Mouse (Mus musculus) CH12.LX (cell line): Measurements from ENCODE around the gene Fbxw4. TPM values are rescaled to one million over a fixed set of nuclear protein-coding genes. Genes with fewer than 3 reads are reported as not detected.

Source experiments
- DNase-seq: peaks from one replicate; pipeline ENCODE4 v3.0.0-alpha.2; 2013; ENCODE audit errors: extremely low read depth
- H3K27ac ChIP-seq: 2 replicates; pipeline ENCODE4 v1.5.1; 2012; ENCODE audit warnings: low read depth, mild to moderate bottlenecking, control low read depth, moderate library complexity; ENCODE audit not compliant: insufficient read depth
- H3K27me3 ChIP-seq: replicated peaks from 2 replicates; pipeline ENCODE3; 2012; ENCODE audit warnings: inconsistent platforms
- H3K36me3 ChIP-seq, 2 experiments: replicated peaks in 1 of 2; 2 replicates each; pipeline versions ENCODE3 to v1.6.1; 2012; ENCODE audit warnings: inconsistent platforms in 1 of 2, low read length in 1 of 2, mild to moderate bottlenecking in 1 of 2, mixed read lengths in 1 of 2, moderate library complexity in 1 of 2; ENCODE audit not compliant: control insufficient read depth in 1 of 2, insufficient read depth in 1 of 2
- H3K4me1 ChIP-seq, 2 experiments: 2 replicates each; pipeline ENCODE4 v1.6.1; 2012; ENCODE audit warnings: inconsistent platforms in 1 of 2, moderate library complexity in 1 of 2; ENCODE audit not compliant: insufficient read depth in 2 of 2, control insufficient read depth in 1 of 2
- H3K4me2 ChIP-seq: 2 replicates; pipeline ENCODE4 v1.6.1; 2012; ENCODE audit warnings: low read depth, mild to moderate bottlenecking, control low read depth; ENCODE audit not compliant: poor library complexity, insufficient read depth, severe bottlenecking
- H3K4me3 ChIP-seq, 3 experiments: fragments of 150-350 bp in 1 of 3; sonication (generic) in 1 of 3; replicated peaks in 1 of 3; 2 replicates each; pipeline versions ENCODE3 to v1.5.1; 2011 to 2012; ENCODE audit warnings: low read depth in 2 of 3, low read length in 2 of 3, mild to moderate bottlenecking in 2 of 3, moderate library complexity in 2 of 3, control low read depth in 1 of 3, improper control_type of control experiment in 1 of 3, inconsistent platforms in 1 of 3, mixed read lengths in 1 of 3; ENCODE audit not compliant: poor library complexity in 1 of 3
- H3K79me2 ChIP-seq: replicated peaks from 2 replicates; pipeline ENCODE4 v1.6.1; 2012; ENCODE audit warnings: mild to moderate bottlenecking, moderate library complexity; ENCODE audit not compliant: control insufficient read depth, poor library complexity, insufficient read depth, severe bottlenecking; ENCODE audit errors: extremely low read depth
- H3K9ac ChIP-seq: 2 replicates; pipeline ENCODE4 v1.6.1; 2012; ENCODE audit warnings: low read depth, mild to moderate bottlenecking, control low read depth, moderate library complexity; ENCODE audit not compliant: insufficient read depth
- H3K9me3 ChIP-seq: replicated peaks from 2 replicates; pipeline ENCODE3; 2012; ENCODE audit warnings: low read length, inconsistent platforms, mixed read lengths
- BHLHE40 ChIP-seq: IDR thresholded peaks from 2 replicates; pipeline ENCODE4 v1.6.1; 2011; ENCODE audit warnings: mild to moderate bottlenecking, low read depth, low read length, improper control_type of control experiment
- CHD1 ChIP-seq: IDR thresholded peaks from 2 replicates; pipeline ENCODE4 v1.6.1; 2012; ENCODE audit warnings: low read depth, low read length, improper control_type of control experiment, inconsistent platforms
- CHD2 ChIP-seq: IDR thresholded peaks from 2 replicates; pipeline ENCODE4 v1.6.1; 2011; ENCODE audit warnings: low read length, improper control_type of control experiment
- EP300 ChIP-seq: IDR thresholded peaks from 2 replicates; pipeline ENCODE4 v1.6.1; 2011; ENCODE audit warnings: low read length, improper control_type of control experiment
- ETS1 ChIP-seq: conservative IDR thresholded peaks from 2 replicates; pipeline ENCODE4 v1.6.1; 2012; ENCODE audit warnings: low read depth, mild to moderate bottlenecking, inconsistent platforms, low read length, improper control_type of control experiment, moderate library complexity
- HCFC1 ChIP-seq: IDR thresholded peaks from 2 replicates; pipeline ENCODE4 v1.6.1; 2012; ENCODE audit warnings: low read depth, mild to moderate bottlenecking, inconsistent platforms, low read length, improper control_type of control experiment
- JUN ChIP-seq: IDR thresholded peaks from 2 replicates; pipeline ENCODE4 v1.6.1; 2011; ENCODE audit warnings: low read depth, mild to moderate bottlenecking, low read length, improper control_type of control experiment, moderate library complexity; ENCODE audit not compliant: insufficient read depth
- JUND ChIP-seq: conservative IDR thresholded peaks from 2 replicates; pipeline ENCODE4 v1.6.1; 2011; ENCODE audit warnings: low read depth, low read length, improper control_type of control experiment
- KAT2A ChIP-seq: IDR thresholded peaks from 2 replicates; pipeline ENCODE4 v1.6.1; 2012; ENCODE audit warnings: low read length, improper control_type of control experiment, inconsistent platforms; ENCODE audit not compliant: insufficient replicate concordance
- MAX ChIP-seq: IDR thresholded peaks from 2 replicates; pipeline ENCODE4 v1.6.1; 2011; ENCODE audit warnings: low read length, improper control_type of control experiment
- MAZ ChIP-seq: IDR thresholded peaks from 2 replicates; pipeline ENCODE4 v1.6.1; 2012; ENCODE audit warnings: low read depth, mild to moderate bottlenecking, inconsistent platforms, low read length, improper control_type of control experiment, moderate library complexity
- MEF2A ChIP-seq: IDR thresholded peaks from 2 replicates; pipeline ENCODE4 v1.6.1; 2014; ENCODE audit warnings: low read depth, mild to moderate bottlenecking, inconsistent platforms, low read length, improper control_type of control experiment, borderline replicate concordance
- PAX5 ChIP-seq: IDR thresholded peaks from 2 replicates; pipeline ENCODE4 v1.6.1; 2012; ENCODE audit warnings: low read length, inconsistent platforms, mixed read lengths
- POLR2A ChIP-seq: IDR thresholded peaks from 2 replicates; pipeline ENCODE4 v1.6.1; 2011; ENCODE audit warnings: low read depth, mild to moderate bottlenecking, improper control_type of control experiment, low read length
- POLR2AphosphoS2 ChIP-seq: IDR thresholded peaks from 2 replicates; pipeline ENCODE4 v1.6.1; 2011; ENCODE audit warnings: low read depth, low read length, improper control_type of control experiment
- RAD21 ChIP-seq: IDR thresholded peaks from 2 replicates; pipeline ENCODE4 v1.6.1; 2011; ENCODE audit warnings: low read depth, mild to moderate bottlenecking, low read length, improper control_type of control experiment, moderate library complexity
- SMC3 ChIP-seq: IDR thresholded peaks from 2 replicates; pipeline ENCODE4 v1.6.1; 2011; ENCODE audit warnings: low read depth, low read length, improper control_type of control experiment
- TCF12 ChIP-seq: IDR thresholded peaks from 2 replicates; pipeline ENCODE4 v1.6.1; 2014; ENCODE audit warnings: low read depth, mild to moderate bottlenecking, inconsistent platforms, low read length, improper control_type of control experiment
- UBTF ChIP-seq: IDR thresholded peaks from 2 replicates; pipeline ENCODE4 v1.6.1; 2012; ENCODE audit warnings: low read depth, mild to moderate bottlenecking, inconsistent platforms, low read length, improper control_type of control experiment, moderate library complexity
- USF1 ChIP-seq: IDR thresholded peaks from 2 replicates; pipeline ENCODE4 v1.6.1; 2014; ENCODE audit warnings: low read depth, mild to moderate bottlenecking, inconsistent platforms, low read length, improper control_type of control experiment
- USF2 ChIP-seq: conservative IDR thresholded peaks from 2 replicates; pipeline ENCODE4 v1.6.1; 2011; ENCODE audit warnings: low read depth, low read length, improper control_type of control experiment
- ZKSCAN1 ChIP-seq: IDR thresholded peaks from 2 replicates; pipeline ENCODE4 v1.6.1; 2012; ENCODE audit warnings: low read depth, inconsistent platforms, low read length, improper control_type of control experiment, borderline replicate concordance
- ZMIZ1 ChIP-seq: IDR thresholded peaks from 2 replicates; pipeline ENCODE4 v1.6.1; 2012; ENCODE audit warnings: low read depth, mild to moderate bottlenecking, inconsistent platforms, low read length, improper control_type of control experiment
- ZNF384 ChIP-seq: IDR thresholded peaks from 2 replicates; pipeline ENCODE4 v1.6.1; 2012; ENCODE audit warnings: low read depth, low read length, improper control_type of control experiment, inconsistent platforms
- dilution Hi-C: fragments of 300-500 bp; cut with MboI; formaldehyde crosslinking; loops from 2 replicates; pipeline ENCODE4 v1.14.3; 2020; ENCODE audit warnings: low sequenced_read_pairs; ENCODE audit not compliant: extremely low pct_unique_long_range_greater_than_20kb, extremely low pct_ligation_motif_present
- in situ Hi-C: fragments of 300-500 bp; cut with MboI; formaldehyde crosslinking; loops from 3 replicates; pipeline ENCODE4 v1.14.3; 2019; ENCODE audit warnings: low sequenced_read_pairs, low pct_ligation_motif_present, low pct_unique_long_range_greater_than_20kb, mixed read lengths
- polyA plus RNA-seq: library from polyadenylated mRNA; unstranded; fragments of >175 nt; gene quantifications from 2 replicates; pipeline ENCODE4 v1.2.1, GENCODE M21; 2012; ENCODE audit warnings: low read depth; ENCODE audit not compliant: insufficient read length
- total RNA-seq, 2 experiments: library from RNA; depleted of rRNA; stranded (reverse); fragments of 300-350 nt in 1 of 2; fragments of >200 nt in 1 of 2; gene quantifications; 2 replicates each; pipeline ENCODE4 v1.2.3; 2012 to 2014

The Fbxw4 gene
- total and polyA plus RNA-seq, 3 experiments, result 4.5 to 8.6 (median 7.5) TPM

DNA sequence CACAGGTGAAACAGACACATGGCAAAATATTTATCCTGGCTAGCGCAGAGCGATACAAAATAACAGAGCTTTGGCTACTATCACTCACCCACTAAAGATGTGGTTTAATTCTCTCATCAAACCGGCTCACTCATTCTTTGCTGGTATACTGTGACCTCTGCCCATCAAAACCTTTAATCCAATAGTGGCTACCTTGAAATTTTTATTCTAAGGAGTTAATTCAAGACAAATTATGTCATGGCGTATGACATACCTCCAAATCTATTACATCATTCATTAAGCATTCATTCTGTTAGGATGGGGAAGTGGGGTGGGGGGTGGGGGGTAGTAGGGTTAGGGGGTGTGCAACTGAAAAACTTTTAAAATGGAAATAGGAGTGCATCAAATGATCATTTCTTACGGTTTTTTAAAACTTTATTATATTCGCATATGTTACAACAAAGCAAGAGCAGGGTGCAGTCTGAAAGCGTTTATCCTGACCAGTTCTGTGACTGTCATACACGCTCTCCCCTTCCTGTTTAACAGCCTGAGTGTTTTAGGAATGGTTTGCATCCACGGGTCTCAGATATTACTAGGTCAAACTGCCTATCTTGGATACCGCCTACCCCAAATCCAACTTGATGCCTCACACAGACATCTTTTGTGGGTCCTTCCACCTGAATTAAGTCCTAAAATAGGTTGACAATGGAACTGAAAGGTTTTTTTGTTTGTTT is 1.4 kb downstream of the Fbxw4 start:
- H3K27ac ChIP-seq, result no peak overlapping the region
- H3K4me2 ChIP-seq, result peak overlapping the region; percentile 79
- peaks cover 5 to 11% of the 10 kb centered on the region in 2 experiments for H3K36me3 ChIP-seq
- dilution Hi-C loops (no loop called here), in situ Hi-C loops (no loop called here)
- H3K4me1 ChIP-seq, result peaks cover 5 to 37% of the 10 kb centered on the region in 2 experiments; a peak in 3 of 4 replicates
- H3K9me3 ChIP-seq, result no peaks in the 10 kb centered on the region
- peaks cover 7% of the 10 kb centered on the region; the same call in 1 of the 2 replicates for H3K79me2 ChIP-seq
- H3K27me3 ChIP-seq, result no peaks in the 10 kb centered on the region
- H3K9ac ChIP-seq, result peak overlapping the region; percentile 97
- H3K4me3 ChIP-seq, result peak overlapping the region; percentile 61 to 91 (median 84)
- TF ChIP-seq POLR2A (no peak), PAX5 (no peak), JUND (no peak), CHD1 (no peak), USF1 (no peak), MEF2A (no peak), EP300 (no peak), SMC3 (no peak), JUN (no peak), USF2 (no peak), CHD2 (no peak), HCFC1 (no peak), MAX (no peak), ZMIZ1 (no peak), ZNF384 (no peak), TCF12 (no peak), RAD21 (no peak), ZKSCAN1 (no peak), BHLHE40 (no peak)
- peak; percentile 10 for DNase-seq

GRCm38 (mm10) chr19:45657828-45658227 is 2.3 kb downstream of the Fbxw4 start:
- Histone ChIP-seq H3K27ac (no peak overlapping the region), H3K9ac (no peak overlapping the region)
- no peak for DNase-seq

More at GRCm38 (mm10) chr19:45657828-45658227, 2.3 kb downstream of the Fbxw4 start:
- H3K9me3 ChIP-seq, result no peaks in the 10 kb centered on the region
- H3K27me3 ChIP-seq, result no peaks in the 10 kb centered on the region
- no peak overlapping the region for H3K4me3 ChIP-seq
- dilution Hi-C loops, result no loop called here
- no peak for TF ChIP-seq UBTF
- TF ChIP-seq POLR2AphosphoS2, result no peak
- no peak for TF ChIP-seq CHD2
- no peak for TF ChIP-seq MAX
- TF ChIP-seq MAZ, result no peak
- TF ChIP-seq ETS1, result no peak
- TF ChIP-seq KAT2A, result no peak
- no peak for TF ChIP-seq ZMIZ1
- H3K79me2 ChIP-seq, result peaks cover 7% of the 10 kb centered on the region; the same call in 1 of the 2 replicates
- H3K36me3 ChIP-seq, result peaks cover 5 to 15% of the 10 kb centered on the region in 2 experiments
- no peak overlapping the region for H3K4me2 ChIP-seq
- peaks cover 5 to 36% of the 10 kb centered on the region in 2 experiments; a peak in 3 of 4 replicates for H3K4me1 ChIP-seq
- in situ Hi-C loops, result no loop called here
